Mouse (Mus musculus) stomach, embryonic 16.5 days (tissue): Measurements from ENCODE around the gene Bcas3. TPM values are rescaled to one million over a fixed set of nuclear protein-coding genes. Genes with fewer than 3 reads are reported as not detected.
A peak's percentile ranks its signal among the peaks of the same experiment; 100 is the strongest.

Source experiments
- ATAC-seq: fragments of 200-750 bp; cut with Nextera tagmentation; 2 replicates; pipeline ENCODE4 v1.8.0; 2017; ENCODE audit warnings: moderate number of reproducible peaks, moderate TSS enrichment; ENCODE audit not compliant: insufficient read depth, low FRiP score
- H3K27ac ChIP-seq: fragments of 300-500 bp; sonication (generic); 2 replicates; pipeline ENCODE4 v1.5.1; 2014; ENCODE audit warnings: low read length
- H3K27me3 ChIP-seq: fragments of 300-500 bp; sonication (generic); 2 replicates; pipeline ENCODE4 v1.6.1; 2014; ENCODE audit warnings: low read length, control low read depth, mixed read lengths; ENCODE audit not compliant: control insufficient read depth, insufficient read depth
- H3K36me3 ChIP-seq: fragments of 300-500 bp; sonication (generic); 2 replicates; pipeline ENCODE4 v1.6.1; 2014; ENCODE audit warnings: low read length; ENCODE audit not compliant: control insufficient read depth, insufficient read depth
- H3K4me1 ChIP-seq: fragments of 300-500 bp; sonication (generic); 2 replicates; pipeline ENCODE4 v1.6.1; 2014; ENCODE audit warnings: low read length, control low read depth, mixed read lengths; ENCODE audit not compliant: control insufficient read depth, insufficient read depth
- H3K4me2 ChIP-seq: fragments of 300-500 bp; sonication (generic); 2 replicates; pipeline ENCODE4 v1.6.1; 2014; ENCODE audit warnings: low read depth, low read length, mixed read lengths
- H3K4me3 ChIP-seq: fragments of 300-500 bp; sonication (generic); replicated peaks from 2 replicates; pipeline ENCODE4 v1.5.1; 2014; ENCODE audit warnings: mild to moderate bottlenecking, low read length
- H3K9ac ChIP-seq: fragments of 300-500 bp; sonication (generic); 2 replicates; pipeline ENCODE4 v1.6.1; 2014; ENCODE audit warnings: low read length
- H3K9me3 ChIP-seq: fragments of 300-500 bp; sonication (generic); replicated peaks from 2 replicates; pipeline ENCODE4 v1.6.1; 2016; ENCODE audit warnings: low read length, control low read depth; ENCODE audit not compliant: control insufficient read depth
- WGBS: fragments of 180-500 bp; shearing (Covaris S2); extraction: QIAGEN DNeasy Blood & Tissue Kit; methylation state at CpG from one replicate; pipeline ENCODE4 v1.1.7; 2014; 5-methylcytosine and 5-hydroxymethylcytosine counted together
- polyA plus RNA-seq: library from polyadenylated mRNA; unstranded; fragments of >200 nt; fragmentation: Nextera tagmentation; extraction: Ambion mirVana; gene quantifications from 2 replicates; pipeline ENCODE4 v1.2.1, GENCODE M21; 2015

The Bcas3 gene
- polyA plus RNA-seq, 1 experiment from 2014 or later = 21.2 TPM

GRCm38 (mm10) chr11:85836523-85837290, 483.7 kb downstream of the Bcas3 start:
- peak overlapping the region; percentile 79 for H3K9ac ChIP-seq
- peaks cover 57% of the 10 kb centered on the region for H3K27me3 ChIP-seq

DNA sequence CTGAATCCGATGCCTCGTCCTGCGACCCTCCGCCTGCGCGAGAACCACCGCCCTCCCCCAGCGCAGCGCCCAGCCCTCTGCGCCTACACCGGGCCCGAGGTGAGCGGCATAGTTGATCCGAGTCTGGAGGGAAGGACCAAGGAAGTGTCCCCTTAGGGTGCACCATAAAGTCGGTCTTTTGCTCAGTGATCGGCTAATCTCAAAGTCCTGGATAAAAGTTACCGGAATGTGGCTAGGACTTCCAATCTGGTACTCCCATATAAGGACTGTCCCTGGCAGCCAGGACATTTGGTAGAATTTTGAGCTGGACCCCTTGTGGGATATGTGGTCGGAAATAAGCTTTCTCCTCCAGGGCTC, 484.3 kb downstream of the Bcas3 start:
- Histone ChIP-seq H3K4me1 (peaks cover 19% of the 10 kb centered on the region), H3K9me3 (no peaks in the 10 kb centered on the region), H3K27ac (peak overlapping the region; percentile 72; the same call in 1 of the 2 replicates), H3K36me3 (no peaks in the 10 kb centered on the region), H3K27me3 (peaks cover 57% of the 10 kb centered on the region), H3K4me2 (peak overlapping the region; percentile 93), H3K4me3 (peak overlapping the region; percentile 66), H3K9ac (peak overlapping the region; percentile 79)
- ATAC-seq = no peak
- WGBS = 13% methylated on average over 18 of the region's 18 CpGs

More at GRCm38 (mm10) chr11:85836523-85837290, 483.7 kb downstream of the Bcas3 start:
- Histone ChIP-seq H3K36me3 (no peaks in the 10 kb centered on the region), H3K4me3 (peak overlapping the region; percentile 66), H3K9me3 (no peaks in the 10 kb centered on the region), H3K4me1 (peaks cover 20% of the 10 kb centered on the region), H3K4me2 (peak overlapping the region; percentile 93), H3K27ac (peak overlapping the region; percentile 72)
- ATAC-seq = no peak
- 17% methylated on average over 32 of the region's 32 CpGs for WGBS

GRCm38 (mm10) chr11:85837648-85838423, 484.9 kb downstream of the Bcas3 start:
- Histone ChIP-seq H3K36me3 (no peaks in the 10 kb centered on the region), H3K4me1 (peaks cover 22% of the 10 kb centered on the region; the same call in 1 of the 2 replicates), H3K4me2 (peak overlapping the region; percentile 93), H3K9me3 (no peaks in the 10 kb centered on the region), H3K27me3 (peaks cover 57% of the 10 kb centered on the region), H3K27ac (peak overlapping the region; percentile 3; the same call in 1 of the 2 replicates), H3K9ac (peak overlapping the region; percentile 79), H3K4me3 (peak overlapping the region; percentile 66)
- WGBS = 10% methylated on average over 67 of the region's 67 CpGs
- no peak for ATAC-seq

- Histone ChIP-seq H3K4me3 (peak overlapping the region; percentile 66), H3K9me3 (no peaks in the 10 kb centered on the region), H3K36me3 (no peaks in the 10 kb centered on the region), H3K9ac (peak overlapping the region; percentile 79), H3K27ac (peak overlapping the region; percentile 3; the same call in 1 of the 2 replicates), H3K4me1 (peaks cover 30% of the 10 kb centered on the region; the same call in 1 of the 2 replicates), H3K4me2 (peak overlapping the region; percentile 93), H3K27me3 (peaks cover 57% of the 10 kb centered on the region)
- WGBS = 30% methylated on average over 20 of the region's 20 CpGs
- no peak for ATAC-seq
Measured at GRCm38 (mm10) chr11:85838424-85839257, 485.7 kb downstream of the Bcas3 start.

DNA sequence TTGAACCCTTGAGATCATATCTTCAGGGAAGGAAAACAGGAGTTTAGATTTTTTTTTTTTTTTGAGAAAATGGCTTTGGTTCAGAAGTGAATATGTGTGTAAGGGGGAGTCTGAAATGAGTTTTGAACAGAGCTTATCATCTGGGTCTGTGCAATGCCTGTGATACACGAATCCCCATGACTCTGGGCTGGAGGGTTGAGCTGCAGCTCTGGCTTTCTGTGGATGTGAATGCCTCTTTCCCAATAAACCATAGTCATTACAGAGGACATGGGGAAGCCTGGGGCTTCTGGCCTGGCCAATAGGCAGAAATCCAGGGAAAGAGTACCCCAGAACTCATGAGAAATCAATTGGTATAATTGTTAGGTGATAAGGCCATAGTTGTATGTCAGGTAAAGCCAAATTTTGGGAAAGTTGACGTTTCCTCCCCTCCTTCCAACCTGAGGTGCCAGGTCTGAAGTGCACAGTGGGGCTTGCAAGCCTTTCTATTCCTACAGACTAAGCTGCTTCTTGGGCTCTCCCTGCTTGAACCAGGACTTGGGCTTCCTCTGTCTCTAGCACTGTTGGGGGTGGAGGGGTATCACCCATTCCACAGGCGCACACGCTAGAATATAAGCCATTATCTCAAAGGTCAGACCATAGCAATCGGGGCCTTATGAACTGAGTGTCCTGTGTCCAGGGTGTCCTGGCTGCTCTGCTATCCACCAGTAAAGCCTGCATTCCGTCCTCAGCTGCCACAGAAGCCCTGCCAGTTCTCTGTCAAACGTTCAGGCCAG, 486.5 kb downstream of the Bcas3 start:
- ATAC-seq = no peak
- WGBS = 46% methylated on average over 7 of the region's 7 CpGs
- no peak overlapping the region for H3K27ac ChIP-seq

GRCm38 (mm10) chr11:85840031-85840802, 487.2 kb downstream of the Bcas3 start:
- peaks cover 49% of the 10 kb centered on the region for H3K27me3 ChIP-seq
- ATAC-seq = no peak
- H3K4me1 ChIP-seq = peaks cover 36% of the 10 kb centered on the region; the same call in 1 of the 2 replicates
- H3K9ac ChIP-seq = peak overlapping the region; percentile 58
- H3K36me3 ChIP-seq = no peaks in the 10 kb centered on the region
- peak overlapping the region; percentile 93 for H3K4me2 ChIP-seq
- WGBS = 32% methylated on average over 27 of the region's 27 CpGs
- no peaks in the 10 kb centered on the region for H3K9me3 ChIP-seq
- peak overlapping the region; percentile 66 for H3K4me3 ChIP-seq
- H3K27ac ChIP-seq = peak overlapping the region; percentile 31; the same call in 1 of the 2 replicates

More for the DNA sequence above, 486.5 kb downstream of the Bcas3 start:
- Histone ChIP-seq H3K36me3 (no peaks in the 10 kb centered on the region), H3K9ac (peak overlapping the region; percentile 79), H3K4me1 (peaks cover 34% of the 10 kb centered on the region; the same call in 1 of the 2 replicates), H3K27me3 (peaks cover 53% of the 10 kb centered on the region), H3K4me3 (peak overlapping the region; percentile 66), H3K4me2 (peak overlapping the region; percentile 93), H3K9me3 (no peaks in the 10 kb centered on the region)

GRCm38 (mm10) chr11:85840803-85841145, 487.8 kb downstream of the Bcas3 start:
- Histone ChIP-seq H3K27ac (peak overlapping the region; percentile 31), H3K27me3 (peaks cover 45% of the 10 kb centered on the region), H3K4me1 (peaks cover 36% of the 10 kb centered on the region; the same call in 1 of the 2 replicates), H3K36me3 (no peaks in the 10 kb centered on the region), H3K9ac (peak overlapping the region; percentile 58), H3K4me2 (peak overlapping the region; percentile 93), H3K4me3 (peak overlapping the region; percentile 25), H3K9me3 (no peaks in the 10 kb centered on the region)
- WGBS = 28% methylated on average over 21 of the region's 21 CpGs
- no peak for ATAC-seq
